Mouse (Mus musculus) hematopoietic stem cell, adult 5-6 weeks (primary cell): Measurements from ENCODE around the gene AL731706.1. TPM values are rescaled to one million over a fixed set of nuclear protein-coding genes. Genes with fewer than 3 reads are reported as not detected.

Source experiments
- ATAC-seq, 2 experiments: fragments of 125-278 bp in 1 of 2; replicated peaks in 1 of 2; 2 replicates each; pipeline ENCODE4 v1.8.0; 2016 to 2017; ENCODE audit warnings: inconsistent platforms in 2 of 2, mild to moderate bottlenecking in 2 of 2, moderate number of reproducible peaks in 2 of 2, low read depth in 1 of 2, moderate TSS enrichment in 1 of 2; ENCODE audit not compliant: low FRiP score in 2 of 2, poor library complexity in 2 of 2, severe bottlenecking in 2 of 2, insufficient read depth in 1 of 2, low TSS enrichment in 1 of 2
- total RNA-seq: library from RNA; stranded (forward); fragments of 172-1452, 232-1000 nt; gene quantifications from 2 replicates; pipeline ENCODE4 v1.2.3, GENCODE M21; 2017

Gene AL731706.1
- total RNA-seq, 1 experiment from 2014 or later: 14.2 TPM

- ATAC-seq: no peak
Measured at GRCm38 (mm10) chr2:136854543-136855388, 36.4 kb downstream of the AL731706.1 start.

GRCm38 (mm10) chr2:136850366-136850765 lies 40.8 kb downstream of the AL731706.1 start:
- ATAC-seq: no peak

- ATAC-seq: no peak
Measured at GRCm38 (mm10) chr2:136837994-136838393, 53.2 kb downstream of the AL731706.1 start.

- no peak for ATAC-seq
Measured at GRCm38 (mm10) chr2:136835882-136836281, 55.3 kb downstream of the AL731706.1 start.

- ATAC-seq: no peak
Measured at GRCm38 (mm10) chr2:136834715-136835075, 56.5 kb downstream of the AL731706.1 start.

- ATAC-seq: no peak
Measured at GRCm38 (mm10) chr2:136833976-136834714, 57.0 kb downstream of the AL731706.1 start.

GRCm38 (mm10) chr2:136832936-136833335 lies 58.3 kb downstream of the AL731706.1 start:
- ATAC-seq: no peak

Other genes starting within 250 kb of the AL731706.1 start
- not detected in 2 replicates for gene Snap25, start 177.9 kb downstream of the AL731706.1 start, total RNA-seq
- not detected in 2 replicates for gene AL731706.2, start 5.7 kb downstream of the AL731706.1 start, total RNA-seq
- gene Slx4ip, start 171 bp downstream of the AL731706.1 start, total RNA-seq: 6.5 and 6.8 TPM in 2 replicates
- gene Mkks, start within 50 bp of the AL731706.1 start, total RNA-seq: 7.1 and 10.8 TPM in 2 replicates
- gene Jag1, start 225.3 kb upstream of the AL731706.1 start, total RNA-seq: 1.3 and 2.4 TPM in 2 replicates